16 mouse cellular contexts compared by ENCODE assay signal in the genomic region with DNA sequence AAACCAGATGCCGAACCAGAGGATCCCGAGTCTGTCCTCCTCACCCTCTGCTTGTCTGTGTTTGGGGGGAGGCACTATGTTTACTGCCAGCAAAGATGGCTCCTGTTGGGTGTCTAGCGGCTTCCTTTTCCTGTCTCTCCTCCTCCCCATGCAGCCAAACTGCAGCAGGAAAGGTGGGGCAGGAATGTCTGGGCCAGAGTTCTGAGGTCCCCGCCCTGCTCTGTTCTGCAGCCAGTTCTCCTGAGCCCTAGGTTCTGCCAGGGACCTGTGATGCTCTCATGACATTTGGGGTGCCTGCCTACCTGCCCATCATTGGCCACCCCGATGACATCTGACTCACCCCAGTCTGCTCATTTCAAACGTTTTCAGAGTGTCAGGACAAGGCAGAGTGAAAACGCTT. TPM values are rescaled to one million over a fixed set of nuclear protein-coding genes. Genes with fewer than 3 reads are reported as not detected.
DNase-seq lines count a peak whose midpoint lies in the region; ATAC-seq and TF ChIP-seq lines count a peak whose summit lies in the region.
"Had no signal": no experiment of that assay in that cellular context is flagged by ENCODE, and none has a peak within 500 bp of the region (broad histone marks: within the 10 kb centered on the region; RNA-seq: fewer than 3 reads in every experiment).

No protein-coding gene starts in this region.

- peaks cover 23% of the 10 kb centered on the region for H3K4me1 ChIP-seq in heart, embryonic 10.5 days
- peaks cover 43% of the 10 kb centered on the region for H3K4me1 ChIP-seq in E14TG2a.4 (replicated peaks; ENCODE audit: low read depth, low read length)
- peaks cover 23% of the 10 kb centered on the region for H3K4me1 ChIP-seq in heart, postnatal 0 days (ENCODE audit: control insufficient read depth, insufficient read depth)
- H3K4me1 ChIP-seq in limb, embryonic 10.5 days: peaks cover 18% of the 10 kb centered on the region
- H3K4me1 ChIP-seq in midbrain, embryonic 14.5 days (ENCODE audit: control insufficient read depth, insufficient read depth, low read length): no peaks in the 10 kb centered on the region

- ATAC-seq in heart, postnatal 0 days (ENCODE audit: insufficient read depth, low read depth): no peak
- ATAC-seq in midbrain, embryonic 14.5 days (ENCODE audit: low FRiP score, low TSS enrichment): no peak

- no peak overlapping the region for H3K4me3 ChIP-seq in heart, embryonic 10.5 days
- 0 out of 2 replicates have a peak overlapping the region, but pooled peaks have one; percentile 32 for H3K4me3 ChIP-seq in E14TG2a.4 (replicated peaks; ENCODE audit: low read length)
- no peak overlapping the region for H3K4me3 ChIP-seq in heart, postnatal 0 days (ENCODE audit: low read depth, low read length)
- no peak overlapping the region for H3K4me3 ChIP-seq in limb, embryonic 10.5 days
- no peak overlapping the region for H3K4me3 ChIP-seq in midbrain, embryonic 14.5 days (replicated peaks; ENCODE audit: low read depth, low read length)
- H3K4me3 ChIP-seq: hindbrain, embryonic 12.5 days had no signal

- H3K36me3 ChIP-seq in heart, embryonic 10.5 days: no peaks in the 10 kb centered on the region
- peaks cover 35% of the 10 kb centered on the region for H3K36me3 ChIP-seq in E14TG2a.4 (ENCODE audit: insufficient read depth, low read length)
- peaks cover 5% of the 10 kb centered on the region; the same call in 1 of the 2 replicates for H3K36me3 ChIP-seq in heart, postnatal 0 days (replicated peaks; ENCODE audit: control insufficient read depth, insufficient read depth, low read length)
- no peaks in the 10 kb centered on the region for H3K36me3 ChIP-seq in limb, embryonic 10.5 days
- no peaks in the 10 kb centered on the region for H3K36me3 ChIP-seq in midbrain, embryonic 14.5 days (ENCODE audit: control insufficient read depth, insufficient read depth, low read length)
- H3K36me3 ChIP-seq: hindbrain, embryonic 12.5 days had no signal

- H3K27me3 ChIP-seq in heart, embryonic 10.5 days (ENCODE audit: insufficient read depth, poor library complexity, severe bottlenecking): peaks cover 78% of the 10 kb centered on the region
- peaks cover 42% of the 10 kb centered on the region for H3K27me3 ChIP-seq in E14TG2a.4 (ENCODE audit: insufficient read depth, low read length)
- H3K27me3 ChIP-seq in heart, postnatal 0 days (ENCODE audit: control insufficient read depth, insufficient read depth, low read length): no peaks in the 10 kb centered on the region
- peaks cover 77% of the 10 kb centered on the region for H3K27me3 ChIP-seq in limb, embryonic 10.5 days (ENCODE audit: low read depth, poor library complexity, severe bottlenecking)
- peaks cover 28% of the 10 kb centered on the region for H3K27me3 ChIP-seq in midbrain, embryonic 14.5 days (ENCODE audit: control insufficient read depth, insufficient read depth, low read length)

- TF ChIP-seq CTCF in E14TG2a.4 (conservative IDR thresholded peaks at IDR 0.05; ENCODE audit: low read length): no peak
- no peak for TF ChIP-seq CTCF in heart, postnatal 0 days (IDR thresholded peaks at IDR 0.05; ENCODE audit: low read depth)

- no peak overlapping the region for H3K9ac ChIP-seq in heart, postnatal 0 days (replicated peaks; ENCODE audit: low read depth, low read length)
- H3K9ac ChIP-seq in midbrain, embryonic 14.5 days (replicated peaks; ENCODE audit: low read length): no peak overlapping the region
- H3K9ac ChIP-seq: hindbrain, embryonic 12.5 days had no signal

- peak overlapping the region; percentile 7; the same call in 1 of the 2 replicates for H3K4me2 ChIP-seq in heart, postnatal 0 days (ENCODE audit: low read depth, low read length)
- H3K4me2 ChIP-seq in midbrain, embryonic 14.5 days (ENCODE audit: low read length): no peak overlapping the region
- H3K4me2 ChIP-seq: hindbrain, embryonic 12.5 days had no signal

- no peaks in the 10 kb centered on the region for H3K9me3 ChIP-seq in heart, embryonic 10.5 days
- no peaks in the 10 kb centered on the region for H3K9me3 ChIP-seq in E14TG2a.4 (ENCODE audit: low read length)
- H3K9me3 ChIP-seq in heart, postnatal 0 days (replicated peaks; ENCODE audit: control insufficient read depth, low read length): no peaks in the 10 kb centered on the region
- H3K9me3 ChIP-seq in limb, embryonic 10.5 days (replicated peaks): no peaks in the 10 kb centered on the region
- H3K9me3 ChIP-seq in midbrain, embryonic 14.5 days (ENCODE audit: control insufficient read depth, low read length): no peaks in the 10 kb centered on the region
- H3K9me3 ChIP-seq: hindbrain, embryonic 12.5 days; megakaryocyte, embryonic 14.5 days had no signal

- H3K27ac ChIP-seq in heart, embryonic 10.5 days: no peak overlapping the region
- H3K27ac ChIP-seq in heart, postnatal 0 days (ENCODE audit: low read depth): 0 out of 2 replicates have a peak overlapping the region, but pooled peaks have one; percentile 1
- no peak overlapping the region for H3K27ac ChIP-seq in limb, embryonic 10.5 days
- no peak overlapping the region for H3K27ac ChIP-seq in midbrain, embryonic 14.5 days (replicated peaks; ENCODE audit: low read depth, low read length)
- H3K27ac ChIP-seq: hindbrain, embryonic 12.5 days had no signal

- 66% methylated on average over 7 of the region's 7 CpGs for WGBS in heart, embryonic 10.5 days
- 65% methylated on average over 7 of the region's 7 CpGs for WGBS in heart, postnatal 0 days
- 73% methylated on average over 7 of the region's 7 CpGs for WGBS in limb, embryonic 10.5 days
- WGBS in midbrain, embryonic 14.5 days: 80% methylated on average over 7 of the region's 7 CpGs

- no peak for TF ChIP-seq EP300 in heart, postnatal 0 days (IDR thresholded peaks at IDR 0.05; ENCODE audit: low read depth)

- peak; percentile 98 for DNase-seq in heart, adult 11 months
- DNase-seq in heart, embryonic 10.5 days (ENCODE audit: low spot score): no peak
- no peak for DNase-seq in heart, postnatal 0 days (ENCODE audit: low spot score)
- DNase-seq in lung, adult 18-20 months: peak; percentile 75 to 83
- DNase-seq in limb, embryonic 10.5 days (ENCODE audit: low spot score): no peak
- no peak for DNase-seq in spleen, adult 18-20 months
- DNase-seq in midbrain, embryonic 14.5 days: no peak
- DNase-seq: cerebellum, adult 9-10 months; retina, postnatal 1 day had no signal

RNA-seq across cellular contexts. Expression of gene Tmie, which starts 2.0 kb away (rescaled TPM):
- 0.17 and 0.68 TPM in 2 replicates for polyA plus RNA-seq in heart, embryonic 10.5 days (2016; fragmentation: Nextera tagmentation; extraction: Ambion mirVana)
- 2.1 TPM in 1 of 2 replicates, not detected in the other for total RNA-seq in heart, postnatal 0 days (2014; rRNA removed; ENCODE audit: low replicate concordance)
- 0.71 and 0.81 TPM in 2 replicates for polyA plus RNA-seq in heart, postnatal 0 days (2015; fragmentation: Nextera tagmentation; extraction: Ambion mirVana)
- 0.09 TPM in 1 of 2 replicates, not detected in the other for polyA plus RNA-seq in limb, embryonic 10.5 days (2016; fragmentation: Nextera tagmentation; extraction: Ambion mirVana)
- polyA plus RNA-seq in midbrain, embryonic 14.5 days (2014; fragmentation: Nextera tagmentation; extraction: Ambion mirVana): 0.75 and 1.5 TPM in 2 replicates

RNA-seq across cellular contexts. Expression of gene Als2cl, which starts 2.3 kb away (rescaled TPM):
- 0.91 and 1.6 TPM in 2 replicates for polyA plus RNA-seq in heart, embryonic 10.5 days (2016; fragmentation: Nextera tagmentation; extraction: Ambion mirVana)
- 5.5 and 6.0 TPM in 2 replicates for total RNA-seq in heart, postnatal 0 days (2014; rRNA removed; ENCODE audit: low replicate concordance)
- polyA plus RNA-seq in heart, postnatal 0 days (2015; fragmentation: Nextera tagmentation; extraction: Ambion mirVana): 1.3 and 2.1 TPM in 2 replicates
- 1.8 and 1.9 TPM in 2 replicates for polyA plus RNA-seq in limb, embryonic 10.5 days (2016; fragmentation: Nextera tagmentation; extraction: Ambion mirVana)
- polyA plus RNA-seq in midbrain, embryonic 14.5 days (2014; fragmentation: Nextera tagmentation; extraction: Ambion mirVana): 0.50 and 0.72 TPM in 2 replicates

RNA-seq across cellular contexts. Expression of gene Prss50, which starts 24.2 kb away (rescaled TPM):
- 0.43 and 0.45 TPM in 2 replicates for polyA plus RNA-seq in heart, embryonic 10.5 days (2016; fragmentation: Nextera tagmentation; extraction: Ambion mirVana)
- not detected in 2 replicates for total RNA-seq in heart, postnatal 0 days (2014; rRNA removed; ENCODE audit: low replicate concordance)
- 0.08 TPM in 1 of 2 replicates, not detected in the other for polyA plus RNA-seq in heart, postnatal 0 days (2015; fragmentation: Nextera tagmentation; extraction: Ambion mirVana)
- polyA plus RNA-seq in limb, embryonic 10.5 days (2016; fragmentation: Nextera tagmentation; extraction: Ambion mirVana): 0.69 and 0.83 TPM in 2 replicates
- 0.24 and 0.34 TPM in 2 replicates for polyA plus RNA-seq in midbrain, embryonic 14.5 days (2014; fragmentation: Nextera tagmentation; extraction: Ambion mirVana)
- polyA plus RNA-seq: hindbrain, embryonic 12.5 days; stomach, embryonic 14.5 days had no signal

RNA-seq across cellular contexts. Expression of gene Fam240a, which starts 34.7 kb away (rescaled TPM):
- not detected in 2 replicates for polyA plus RNA-seq in heart, embryonic 10.5 days (2016; fragmentation: Nextera tagmentation; extraction: Ambion mirVana)
- not detected in 2 replicates for total RNA-seq in heart, postnatal 0 days (2014; rRNA removed; ENCODE audit: low replicate concordance)
- not detected in 2 replicates for polyA plus RNA-seq in heart, postnatal 0 days (2015; fragmentation: Nextera tagmentation; extraction: Ambion mirVana)
- not detected in 2 replicates for polyA plus RNA-seq in limb, embryonic 10.5 days (2016; fragmentation: Nextera tagmentation; extraction: Ambion mirVana)
- not detected in 2 replicates for polyA plus RNA-seq in midbrain, embryonic 14.5 days (2014; fragmentation: Nextera tagmentation; extraction: Ambion mirVana)
- total RNA-seq: layer of hippocampus, postnatal 14 days had no signal
- polyA plus RNA-seq: embryonic facial prominence, embryonic 11.5 days; hindbrain, embryonic 12.5 days; limb, embryonic 14.5 days; stomach, embryonic 14.5 days had no signal

RNA-seq across cellular contexts. Expression of gene Prss46, which starts 37.6 kb away (rescaled TPM):
- polyA plus RNA-seq in heart, embryonic 10.5 days (2016; fragmentation: Nextera tagmentation; extraction: Ambion mirVana): not detected in 2 replicates
- not detected in 2 replicates for total RNA-seq in heart, postnatal 0 days (2014; rRNA removed; ENCODE audit: low replicate concordance)
- not detected in 2 replicates for polyA plus RNA-seq in heart, postnatal 0 days (2015; fragmentation: Nextera tagmentation; extraction: Ambion mirVana)
- polyA plus RNA-seq in limb, embryonic 10.5 days (2016; fragmentation: Nextera tagmentation; extraction: Ambion mirVana): not detected in 2 replicates
- not detected in 2 replicates for polyA plus RNA-seq in midbrain, embryonic 14.5 days (2014; fragmentation: Nextera tagmentation; extraction: Ambion mirVana)
- polyA plus RNA-seq: embryonic facial prominence, embryonic 11.5 days; hindbrain, embryonic 12.5 days; limb, embryonic 14.5 days; stomach, embryonic 14.5 days had no signal

Comparison
In these comparisons a context has a peak if more than half of its experiments do, and no peak if none do; other contexts are left out.
1. DNase-seq: peak in heart, adult 11 months (single experiment) and lung, adult 18-20 months (2 of 2); none in heart, embryonic 10.5 days (single experiment), heart, postnatal 0 days (single experiment), limb, embryonic 10.5 days (single experiment), spleen, adult 18-20 months (0 of 2) and midbrain, embryonic 14.5 days (single experiment).